Mouse (Mus musculus) liver, embryonic 12.5 days (tissue): ENCODE data around the gene Nkpd1. TPM values are rescaled to one million over a fixed set of nuclear protein-coding genes. Genes with fewer than 3 reads are reported as not detected.

ENCODE experiments used
- ATAC-seq: fragments of 200-750 bp; cut with Nextera tagmentation; 2 replicates; pipeline ENCODE4 v1.8.0; 2017; ENCODE audit warnings: moderate number of reproducible peaks, mild to moderate bottlenecking, moderate library complexity
- H3K27ac ChIP-seq: fragments of 300-500 bp; sonication (generic); 2 replicates; pipeline ENCODE4 v1.5.1; 2016; ENCODE audit warnings: mild to moderate bottlenecking
- H3K27me3 ChIP-seq: fragments of 300-500 bp; sonication (generic); replicated peaks from 2 replicates; pipeline ENCODE4 v1.6.1; 2016; ENCODE audit warnings: mild to moderate bottlenecking, moderate library complexity
- H3K36me3 ChIP-seq: fragments of 300-500 bp; sonication (generic); 2 replicates; pipeline ENCODE4 v1.6.1; 2016; ENCODE audit warnings: mild to moderate bottlenecking, moderate library complexity
- H3K4me1 ChIP-seq: fragments of 300-500 bp; sonication (generic); 2 replicates; pipeline ENCODE4 v1.6.1; 2016
- H3K4me2 ChIP-seq: fragments of 300-500 bp; sonication (generic); 2 replicates; pipeline ENCODE4 v1.6.1; 2016; ENCODE audit warnings: mild to moderate bottlenecking, moderate library complexity
- H3K4me3 ChIP-seq: fragments of 300-500 bp; sonication (generic); 2 replicates; pipeline ENCODE4 v1.5.1; 2016; ENCODE audit warnings: mild to moderate bottlenecking, moderate library complexity
- H3K9ac ChIP-seq: fragments of 300-500 bp; sonication (generic); 2 replicates; pipeline ENCODE4 v1.6.1; 2016; ENCODE audit warnings: mild to moderate bottlenecking, moderate library complexity
- H3K9me3 ChIP-seq: fragments of 300-500 bp; sonication (generic); replicated peaks from 2 replicates; pipeline ENCODE4 v1.6.1; 2016; ENCODE audit warnings: mild to moderate bottlenecking, moderate library complexity
- WGBS: fragments of 180-500 bp; shearing (Covaris S2); methylation state at CpG from one replicate; pipeline ENCODE4 v1.1.7; 2016; ENCODE audit not compliant: insufficient replicate concordance; 5-methylcytosine and 5-hydroxymethylcytosine counted together
- polyA plus RNA-seq: library from polyadenylated mRNA; unstranded; fragments of >200 nt; fragmentation: Nextera tagmentation; extraction: Ambion mirVana; gene quantifications from 2 replicates; pipeline ENCODE4 v1.2.1, GENCODE M21; 2016

The Nkpd1 gene
- polyA plus RNA-seq, 1 experiment from 2014 or later, result not detected

DNA sequence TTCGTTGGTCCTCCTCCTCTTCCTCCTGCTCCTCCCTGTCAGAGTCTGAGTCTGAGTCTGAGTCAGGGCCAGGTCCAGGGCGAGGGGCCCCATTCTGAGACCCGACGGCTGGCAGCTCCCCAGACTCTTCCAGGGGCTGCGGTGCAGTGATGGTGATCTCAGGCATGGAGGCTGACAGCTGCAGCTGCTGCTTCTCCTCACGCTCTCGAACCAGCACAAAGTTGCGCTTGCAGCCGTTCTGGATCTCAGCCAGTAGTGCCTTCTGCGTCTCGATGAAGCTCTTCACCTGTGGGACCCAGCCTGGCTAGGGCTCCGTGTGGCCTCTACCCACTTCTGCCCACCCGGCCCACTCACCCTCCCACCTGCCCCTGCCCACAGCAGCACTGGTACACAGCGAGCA, 14.6 kb downstream of the Nkpd1 start:
- H3K4me3 ChIP-seq, result no peak overlapping the region
- WGBS, result 90% methylated on average over 14 of the region's 14 CpGs
- no peaks in the 10 kb centered on the region for H3K4me1 ChIP-seq
- ATAC-seq, result no peak
- H3K9me3 ChIP-seq, result no peaks in the 10 kb centered on the region
- no peak overlapping the region for H3K27ac ChIP-seq
- no peaks in the 10 kb centered on the region for H3K27me3 ChIP-seq
- H3K4me2 ChIP-seq, result no peak overlapping the region
- H3K9ac ChIP-seq, result no peak overlapping the region
- peaks cover 84% of the 10 kb centered on the region for H3K36me3 ChIP-seq

DNA sequence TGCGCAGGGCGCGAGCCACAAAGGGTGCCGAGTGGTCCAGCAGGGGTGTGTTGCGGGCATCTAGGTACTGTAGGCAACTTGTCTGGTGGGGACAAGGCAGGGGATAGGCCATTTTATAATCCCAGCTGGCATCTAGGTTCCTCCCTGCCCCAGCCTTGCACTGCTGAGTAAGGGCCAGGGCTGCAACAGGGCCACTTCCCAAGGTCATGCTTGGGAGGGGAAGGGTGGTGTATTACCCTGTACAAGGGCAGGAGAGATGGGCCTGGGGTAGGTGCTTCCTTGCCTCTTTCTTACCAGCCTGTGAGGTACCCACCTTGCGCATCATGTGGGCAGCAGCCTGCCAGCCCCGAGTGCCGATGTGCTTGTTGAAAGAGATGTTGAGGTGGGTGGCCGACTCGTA, 17.0 kb downstream of the Nkpd1 start:
- Histone ChIP-seq H3K4me1 (no peaks in the 10 kb centered on the region), H3K4me3 (no peak overlapping the region), H3K27ac (no peak overlapping the region), H3K9ac (no peak overlapping the region), H3K9me3 (no peaks in the 10 kb centered on the region), H3K36me3 (peaks cover 75% of the 10 kb centered on the region), H3K27me3 (no peaks in the 10 kb centered on the region), H3K4me2 (no peak overlapping the region)
- ATAC-seq, result no peak
- WGBS, result 97% methylated on average over 10 of the region's 10 CpGs

DNA sequence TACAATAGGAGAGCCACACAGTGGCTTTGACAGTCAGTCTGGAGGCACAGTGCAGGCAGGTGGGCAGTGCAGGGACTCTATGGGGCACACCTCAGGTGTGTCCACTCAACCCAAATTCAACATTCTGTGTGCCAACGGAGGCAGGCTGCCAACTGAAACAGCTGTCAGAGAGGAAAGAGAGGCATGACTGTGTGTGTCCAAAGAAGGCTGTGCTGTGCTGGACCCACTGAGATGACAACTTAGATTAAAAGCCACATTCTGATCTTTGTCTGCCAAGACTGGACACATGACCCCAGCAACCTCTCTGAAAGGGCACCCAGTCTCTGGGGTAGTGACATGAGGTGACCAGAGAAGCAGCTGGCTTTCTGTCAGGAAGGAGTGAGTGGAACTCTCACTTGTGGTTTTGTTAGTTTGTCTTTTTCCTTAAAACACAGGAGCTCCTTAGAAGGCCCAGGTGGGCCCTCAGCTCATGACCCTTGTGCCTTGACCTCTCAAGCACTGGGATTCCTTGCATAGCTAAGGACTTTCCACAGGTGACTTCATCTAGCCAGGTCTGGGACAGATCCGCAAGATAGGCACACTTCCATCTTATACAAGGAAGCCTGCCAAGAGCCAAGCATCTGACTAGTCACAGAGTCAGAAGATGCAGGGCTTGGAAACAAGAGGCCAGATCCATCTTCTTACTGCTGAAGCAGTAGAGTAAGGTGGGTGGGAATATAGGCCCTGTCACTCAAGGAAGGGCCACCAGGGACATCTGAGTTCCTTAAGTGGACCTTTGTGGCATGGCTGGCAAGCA, 23.3 kb downstream of the Nkpd1 start:
- Histone ChIP-seq H3K4me3 (no peak overlapping the region), H3K4me2 (no peak overlapping the region), H3K27me3 (no peaks in the 10 kb centered on the region), H3K9me3 (no peaks in the 10 kb centered on the region), H3K27ac (no peak overlapping the region), H3K36me3 (peaks cover 28% of the 10 kb centered on the region), H3K4me1 (peaks cover 29% of the 10 kb centered on the region), H3K9ac (no peak overlapping the region)
- ATAC-seq, result no peak
- 88% methylated on average over 2 of the region's 2 CpGs for WGBS

DNA sequence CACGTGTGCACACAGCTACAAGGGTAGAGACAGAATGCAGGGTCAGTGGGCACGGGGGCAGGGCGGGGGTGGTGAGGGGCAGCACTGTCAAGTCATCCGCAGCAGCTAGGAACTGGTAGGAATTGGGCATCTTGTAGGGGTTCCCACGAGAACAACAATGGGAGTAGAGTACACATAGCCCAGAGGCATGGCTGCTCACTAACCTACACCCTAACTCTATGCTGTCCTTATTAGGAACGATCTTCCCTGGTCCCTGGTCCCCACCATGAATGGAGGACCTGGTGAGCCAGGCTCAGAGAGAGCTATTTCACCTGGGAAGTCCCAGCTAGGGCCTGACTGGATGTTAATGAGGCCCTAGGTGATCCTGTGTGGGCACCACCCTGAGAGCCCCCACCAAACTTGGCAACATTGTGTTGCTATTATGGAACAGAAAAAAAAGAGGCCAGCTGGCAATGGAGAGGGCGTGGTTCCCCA, 24.1 kb downstream of the Nkpd1 start:
- Histone ChIP-seq H3K27ac (no peak overlapping the region), H3K9ac (no peak overlapping the region), H3K36me3 (peaks cover 25% of the 10 kb centered on the region), H3K4me3 (no peak overlapping the region), H3K9me3 (no peaks in the 10 kb centered on the region), H3K4me1 (peaks cover 35% of the 10 kb centered on the region), H3K27me3 (no peaks in the 10 kb centered on the region), H3K4me2 (no peak overlapping the region)
- ATAC-seq, result 0 out of 2 replicates have a peak, but pooled peaks have one; percentile 9
- 83% methylated on average over 7 of the region's 7 CpGs for WGBS

DNA sequence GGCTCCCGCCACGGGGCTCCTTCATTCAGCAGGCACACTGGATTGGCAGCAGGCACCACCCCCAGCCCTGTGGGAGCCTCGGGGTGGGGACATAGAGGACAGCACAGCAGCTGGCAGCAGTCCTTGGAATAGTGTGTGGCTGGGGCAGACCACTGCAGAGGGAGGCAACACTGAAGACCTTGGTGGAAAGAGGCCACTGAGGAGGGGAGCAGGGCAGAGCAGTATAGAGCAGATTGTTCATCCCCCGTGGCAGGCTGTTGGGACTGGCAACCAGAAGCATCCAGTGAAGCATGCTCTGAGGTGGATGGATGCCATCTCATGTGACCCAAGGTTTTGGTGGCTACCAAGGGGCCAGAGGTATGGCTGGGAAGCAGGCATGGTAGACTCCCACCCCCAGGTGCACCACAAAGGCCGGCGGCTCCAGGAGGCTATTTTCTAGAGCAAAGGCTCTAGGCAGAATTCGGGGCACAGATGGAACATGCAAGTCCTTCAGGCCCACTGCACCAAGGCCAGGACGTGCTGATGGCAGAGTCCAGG, 24.6 kb downstream of the Nkpd1 start:
- ATAC-seq, result no peak
- H3K27me3 ChIP-seq, result no peaks in the 10 kb centered on the region
- WGBS, result 70% methylated on average over 8 of the region's 8 CpGs
- H3K4me1 ChIP-seq, result peaks cover 40% of the 10 kb centered on the region
- H3K36me3 ChIP-seq, result peaks cover 23% of the 10 kb centered on the region
- H3K4me3 ChIP-seq, result no peak overlapping the region
- H3K4me2 ChIP-seq, result no peak overlapping the region
- no peaks in the 10 kb centered on the region for H3K9me3 ChIP-seq
- no peak overlapping the region for H3K9ac ChIP-seq
- no peak overlapping the region for H3K27ac ChIP-seq

DNA sequence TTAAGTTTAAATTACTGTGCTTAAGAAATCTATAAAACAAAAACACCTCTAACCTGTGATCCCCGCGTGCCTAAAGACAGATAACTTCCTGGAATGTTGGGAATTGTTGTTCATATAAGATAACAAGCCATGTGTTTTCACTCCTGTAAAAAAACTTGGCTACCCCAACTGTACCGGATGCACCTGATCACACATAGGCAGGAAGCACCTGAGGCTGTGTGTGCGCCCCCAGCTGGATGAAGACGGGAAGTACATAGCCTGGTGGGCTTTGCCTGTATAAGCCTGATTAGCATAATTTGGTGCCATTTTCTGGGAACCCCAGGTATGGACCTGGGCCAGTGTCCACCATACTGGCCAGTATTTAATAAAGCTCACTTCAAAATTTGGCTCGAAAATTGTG, 25.9 kb downstream of the Nkpd1 start:
- no peak overlapping the region for H3K4me2 ChIP-seq
- no peaks in the 10 kb centered on the region for H3K9me3 ChIP-seq
- H3K4me3 ChIP-seq, result no peak overlapping the region
- H3K4me1 ChIP-seq, result peaks cover 51% of the 10 kb centered on the region
- H3K36me3 ChIP-seq, result peaks cover 30% of the 10 kb centered on the region
- ATAC-seq, result no peak
- 46% methylated on average over 6 of the region's 6 CpGs for WGBS
- no peak overlapping the region for H3K27ac ChIP-seq
- H3K27me3 ChIP-seq, result no peaks in the 10 kb centered on the region
- no peak overlapping the region for H3K9ac ChIP-seq

DNA sequence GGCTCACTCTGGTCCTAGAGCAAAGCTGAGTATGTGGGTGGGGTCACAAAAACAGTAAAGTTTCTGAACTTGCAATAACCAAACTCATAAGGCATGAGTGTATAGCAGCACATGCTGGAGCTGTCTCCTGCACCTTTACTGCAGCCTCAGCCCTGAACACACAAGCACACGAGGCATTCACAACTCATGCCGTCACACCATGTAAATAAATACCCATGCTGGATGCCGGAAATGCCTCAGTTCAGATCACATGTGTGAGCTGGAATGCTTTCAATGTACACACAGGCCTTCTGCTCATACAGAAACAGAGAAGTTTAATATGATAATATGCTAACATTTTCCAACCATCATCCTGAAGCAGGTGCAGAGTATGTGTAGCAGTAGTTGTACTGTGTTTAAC, 28.4 kb downstream of the Nkpd1 start:
- ATAC-seq, result no peak
- peaks cover 52% of the 10 kb centered on the region for H3K4me1 ChIP-seq
- no peak overlapping the region for H3K27ac ChIP-seq
- no peak overlapping the region for H3K4me2 ChIP-seq
- no peak overlapping the region for H3K9ac ChIP-seq
- H3K36me3 ChIP-seq, result peaks cover 36% of the 10 kb centered on the region
- no peak overlapping the region for H3K4me3 ChIP-seq
- WGBS, result 81% methylated on average over 3 of the region's 3 CpGs
- no peaks in the 10 kb centered on the region for H3K9me3 ChIP-seq
- H3K27me3 ChIP-seq, result no peaks in the 10 kb centered on the region

DNA sequence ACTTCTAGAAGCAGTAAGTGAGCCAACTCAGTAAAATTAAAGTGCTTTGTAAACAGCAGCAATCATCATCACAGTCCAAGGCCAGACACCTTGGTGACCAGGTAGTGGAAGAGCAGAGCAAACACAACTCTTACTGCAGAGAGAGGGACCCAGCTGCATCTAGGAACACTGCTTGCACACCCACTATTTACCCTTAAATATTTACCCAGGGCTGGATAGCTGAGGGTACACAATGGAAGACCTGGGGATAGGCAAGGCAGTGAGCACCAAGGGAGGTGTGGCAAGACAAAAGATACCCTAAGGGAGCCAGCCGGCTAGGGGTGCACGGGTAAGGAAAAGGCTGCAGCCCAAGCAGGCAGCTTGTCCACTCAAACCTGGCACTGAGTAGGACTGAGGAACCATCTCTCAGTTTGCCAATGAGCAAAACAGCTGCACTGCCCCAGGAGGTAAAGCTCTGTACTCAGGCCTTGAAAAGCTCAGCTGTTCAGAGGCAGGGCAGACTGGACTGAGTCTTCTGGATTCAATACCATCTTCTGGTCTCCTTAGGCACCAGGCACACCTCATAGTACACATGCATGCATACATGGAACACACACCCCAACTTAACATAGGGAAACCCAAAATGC, 29.8 kb downstream of the Nkpd1 start:
- Histone ChIP-seq H3K9me3 (no peaks in the 10 kb centered on the region), H3K4me2 (no peak overlapping the region), H3K36me3 (peaks cover 40% of the 10 kb centered on the region), H3K4me1 (peaks cover 59% of the 10 kb centered on the region), H3K27ac (no peak overlapping the region), H3K9ac (no peak overlapping the region), H3K4me3 (no peak overlapping the region), H3K27me3 (no peaks in the 10 kb centered on the region)
- ATAC-seq, result peak; percentile 27; the same call in 1 of the 2 replicates
- 77% methylated on average over 2 of the region's 2 CpGs for WGBS

DNA sequence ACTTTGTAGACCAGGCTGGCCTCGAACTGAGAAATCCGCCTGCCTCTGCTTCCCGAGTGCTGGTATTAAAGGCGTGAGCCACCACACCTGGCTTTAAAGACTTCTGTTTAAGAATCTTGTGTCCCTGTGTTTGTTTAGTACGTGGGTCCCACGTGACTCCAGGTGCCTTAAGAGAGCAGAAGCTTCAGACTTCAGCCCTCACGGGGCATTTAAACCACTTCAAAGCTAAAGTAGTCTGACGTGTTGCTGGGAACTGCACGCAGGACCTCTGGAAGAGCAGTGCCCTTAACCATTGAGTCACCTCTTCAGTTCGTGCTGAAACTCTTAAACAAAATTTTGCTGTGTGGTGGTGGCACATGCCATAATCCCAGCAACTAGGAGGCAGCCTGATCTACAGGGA, 31.8 kb downstream of the Nkpd1 start:
- peaks cover 54% of the 10 kb centered on the region for H3K36me3 ChIP-seq
- no peak overlapping the region for H3K4me2 ChIP-seq
- no peak for ATAC-seq
- no peak overlapping the region for H3K9ac ChIP-seq
- no peak overlapping the region for H3K27ac ChIP-seq
- H3K27me3 ChIP-seq, result no peaks in the 10 kb centered on the region
- peaks cover 61% of the 10 kb centered on the region for H3K4me1 ChIP-seq
- H3K9me3 ChIP-seq, result no peaks in the 10 kb centered on the region
- WGBS, result 81% methylated on average over 10 of the region's 10 CpGs
- H3K4me3 ChIP-seq, result no peak overlapping the region

DNA sequence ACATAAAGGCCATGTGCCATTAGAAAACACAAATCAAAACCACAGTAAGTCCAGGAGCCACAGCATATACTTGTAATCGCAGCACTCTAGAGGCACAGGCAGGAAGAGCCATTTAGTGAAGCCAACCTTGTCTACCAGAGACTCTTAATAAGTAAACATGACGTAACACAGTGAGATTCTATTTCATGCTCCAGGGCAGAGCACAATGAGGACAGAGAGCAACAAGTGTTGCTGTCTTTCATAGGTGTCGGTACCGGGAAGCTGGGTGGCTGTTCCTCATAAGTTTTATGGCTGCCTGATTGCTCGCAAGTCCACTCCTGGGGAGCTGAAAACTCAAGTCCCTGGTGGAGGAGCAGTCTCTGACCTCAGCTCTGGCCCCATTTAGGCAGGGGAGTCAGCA, 34.0 kb downstream of the Nkpd1 start:
- Histone ChIP-seq H3K9me3 (no peaks in the 10 kb centered on the region), H3K4me3 (no peak overlapping the region), H3K27ac (no peak overlapping the region), H3K9ac (no peak overlapping the region), H3K27me3 (no peaks in the 10 kb centered on the region), H3K4me1 (peaks cover 50% of the 10 kb centered on the region), H3K4me2 (no peak overlapping the region), H3K36me3 (peaks cover 68% of the 10 kb centered on the region)
- ATAC-seq, result no peak
- 86% methylated on average over 5 of the region's 5 CpGs for WGBS

DNA sequence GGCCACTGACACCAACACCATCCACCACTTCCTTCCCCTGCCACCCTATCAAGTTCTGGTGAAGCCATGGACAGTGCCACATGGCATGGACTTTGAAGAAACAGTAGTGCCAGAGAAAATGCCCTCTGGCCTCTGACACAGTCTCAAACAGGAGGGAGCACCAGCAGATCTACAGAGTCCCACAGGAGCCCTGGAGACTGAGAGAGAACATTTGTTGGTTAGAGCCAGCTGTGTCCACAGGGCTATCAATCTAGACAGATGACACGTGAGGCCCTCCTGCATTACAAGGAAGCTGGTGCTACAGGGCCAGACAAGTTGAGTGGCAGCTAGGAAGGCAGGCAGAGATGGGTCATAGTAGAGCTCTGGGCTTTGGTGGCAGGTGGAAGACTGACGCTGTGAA, 34.8 kb downstream of the Nkpd1 start:
- no peaks in the 10 kb centered on the region for H3K9me3 ChIP-seq
- H3K4me3 ChIP-seq, result no peak overlapping the region
- H3K4me1 ChIP-seq, result peaks cover 53% of the 10 kb centered on the region
- H3K27ac ChIP-seq, result 0 out of 2 replicates have a peak overlapping the region, but pooled peaks have one; percentile 23
- H3K9ac ChIP-seq, result no peak overlapping the region
- 34% methylated on average over 2 of the region's 2 CpGs for WGBS
- H3K4me2 ChIP-seq, result no peak overlapping the region
- H3K27me3 ChIP-seq, result no peaks in the 10 kb centered on the region
- peaks cover 72% of the 10 kb centered on the region for H3K36me3 ChIP-seq
- no peak for ATAC-seq

DNA sequence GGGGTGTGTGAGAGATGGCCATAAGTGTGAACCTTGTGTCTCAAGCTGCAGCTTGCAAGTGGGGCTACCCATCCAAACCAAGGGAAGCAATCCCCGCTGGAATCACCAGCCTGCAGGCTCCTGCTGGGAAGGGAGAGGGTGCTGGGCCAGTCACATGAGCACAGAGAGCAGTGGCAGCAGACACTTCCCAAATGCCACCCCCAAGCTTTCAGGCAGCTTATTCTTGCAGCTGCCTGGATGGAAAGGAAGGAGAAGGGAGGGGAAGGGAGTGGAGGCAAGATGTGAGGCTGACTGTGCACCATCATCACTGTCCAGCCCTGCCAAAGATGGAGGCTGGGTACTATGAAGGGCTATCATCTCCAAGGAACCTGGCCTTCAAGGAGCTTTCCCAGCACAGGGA, 36.5 kb downstream of the Nkpd1 start:
- H3K36me3 ChIP-seq, result peaks cover 77% of the 10 kb centered on the region
- H3K4me2 ChIP-seq, result no peak overlapping the region
- H3K4me3 ChIP-seq, result no peak overlapping the region
- ATAC-seq, result no peak
- no peaks in the 10 kb centered on the region for H3K27me3 ChIP-seq
- no peak overlapping the region for H3K27ac ChIP-seq
- H3K9me3 ChIP-seq, result no peaks in the 10 kb centered on the region
- 83% methylated on average over 1 of the region's 1 CpGs for WGBS
- H3K4me1 ChIP-seq, result peaks cover 58% of the 10 kb centered on the region
- 0 out of 2 replicates have a peak overlapping the region, but pooled peaks have one; percentile 17 for H3K9ac ChIP-seq
